Mouse (Mus musculus): ENCODE data around the gene Lpp.

GRCm38 (mm10) chr16:24946356-24946755 lies 553.0 kb downstream of the Lpp start:
- TF ChIP-seq CTCF (IDR thresholded peaks at IDR 0.05; ENCODE audit: low read depth, low read length) (no peak), POLR2A (IDR thresholded peaks at IDR 0.05; ENCODE audit: borderline replicate concordance, low read depth, low read length) (no peak)

Measured in bone marrow macrophage, adult 2 months (primary cell).